Mouse (Mus musculus): ENCODE results near the gene Dnmt1.

Dnmt1 gene

DNA sequence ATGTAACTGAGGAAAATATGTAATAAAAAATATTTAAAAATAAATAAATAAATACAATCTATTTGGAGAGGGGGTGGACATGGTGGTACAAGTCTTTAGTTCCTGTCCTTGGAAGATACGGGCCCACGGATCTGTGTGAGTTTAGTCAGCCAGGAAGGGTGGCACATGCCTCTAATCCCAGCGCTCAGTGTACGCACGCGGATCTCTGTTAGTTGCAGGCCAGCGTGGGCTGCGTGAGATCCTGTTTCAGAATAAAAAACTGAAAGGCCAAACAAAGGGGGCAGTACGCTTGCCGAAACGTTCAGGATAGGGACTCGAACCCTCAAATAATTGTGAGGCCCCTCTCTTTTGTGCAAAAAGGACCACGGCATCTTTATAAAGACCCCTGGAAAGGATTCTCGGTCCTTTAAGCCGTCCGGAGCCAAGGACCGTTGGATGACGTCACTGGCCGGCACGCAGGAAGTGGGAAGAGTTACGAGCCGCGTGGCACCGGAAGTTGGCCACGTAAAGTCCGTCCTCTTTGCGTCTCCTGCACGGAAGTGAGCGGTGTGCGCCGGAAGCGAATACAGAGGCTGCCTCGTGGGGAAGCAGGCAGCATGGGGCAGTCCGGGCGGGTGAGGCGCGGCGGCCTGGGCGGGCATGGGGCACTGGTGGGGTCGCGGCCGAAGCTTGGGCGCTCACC is 71.8 kb downstream of the Dnmt1 start, which contains the start of gene Ppan:
Gene Ppan (plus strand): TSS at position 472 of the 682 bp plus-strand sequence.
- intact Hi-C loops (cut with DNase I) = no loop called here

DNA sequence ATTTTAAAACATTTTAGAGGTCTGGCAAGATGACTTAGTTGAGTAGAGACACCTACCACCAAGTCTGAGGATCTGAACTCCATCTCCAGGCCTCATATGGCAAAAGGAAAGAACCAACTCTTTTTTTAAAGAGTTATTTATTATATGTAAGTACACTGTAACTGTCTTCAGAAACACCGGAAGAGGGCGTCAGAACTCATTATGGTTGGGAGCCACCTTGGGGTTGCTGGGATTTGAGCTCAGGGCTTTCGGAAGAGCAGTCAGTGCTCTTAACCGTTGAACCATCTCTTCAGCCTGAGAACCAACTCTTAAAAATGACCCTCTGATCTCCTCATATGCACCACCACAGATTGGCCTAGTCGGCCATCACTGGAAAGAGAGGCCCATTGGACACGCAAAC is 72.5 kb downstream of the Dnmt1 start:
- intact Hi-C loops (cut with DNase I) = no loop called here

DNA sequence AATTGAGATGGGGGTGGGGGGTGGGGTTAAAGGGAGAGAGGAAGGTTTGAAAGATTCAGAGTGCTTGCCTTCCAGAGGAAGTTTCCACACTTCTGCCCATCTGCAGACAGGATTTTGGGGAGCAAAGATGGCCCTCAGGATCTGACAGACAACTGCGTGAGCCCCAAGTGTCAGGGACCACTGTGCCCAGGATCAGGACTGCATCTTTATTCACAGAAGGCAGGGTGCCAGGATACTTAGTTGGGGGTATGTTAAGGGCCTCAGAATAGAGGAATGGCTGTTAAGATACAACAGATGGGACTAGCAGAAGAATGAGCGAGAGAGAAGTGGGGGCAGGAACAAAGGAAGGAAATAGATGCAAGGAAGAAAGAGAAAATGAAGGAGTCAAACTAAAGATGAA is 73.1 kb downstream of the Dnmt1 start:
- intact Hi-C loops (cut with DNase I) = no loop called here

DNA sequence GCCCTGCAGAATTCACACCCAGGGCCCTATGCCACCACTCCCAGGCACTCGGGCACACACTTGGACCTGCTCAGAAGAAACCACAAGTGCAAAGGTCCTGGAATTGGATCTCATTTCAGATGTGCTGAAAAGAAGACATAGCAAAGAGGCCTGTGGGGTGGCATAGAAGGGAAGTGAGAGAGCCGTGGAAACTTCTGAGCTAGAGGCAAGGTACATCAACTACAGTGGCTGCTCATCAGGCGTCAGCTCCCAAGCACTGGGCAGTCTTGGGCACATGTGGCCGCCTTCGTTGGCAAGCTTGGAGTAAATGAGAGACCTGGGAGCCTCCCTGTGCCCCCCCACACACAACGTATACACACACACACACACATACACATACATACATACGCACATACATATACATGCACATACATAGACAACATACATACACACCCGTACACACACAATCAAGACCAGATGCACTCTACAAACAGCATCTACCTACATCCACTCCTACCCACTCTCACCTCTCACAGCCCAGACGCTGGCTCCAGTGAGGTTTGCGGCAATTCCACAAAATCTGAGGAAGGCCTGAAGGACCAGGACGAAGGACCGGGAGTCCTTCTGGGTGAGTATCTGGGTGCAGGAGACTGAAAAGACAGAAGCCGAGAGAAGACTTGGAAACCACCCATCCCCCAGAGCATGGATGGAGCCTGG is 80.4 kb downstream of the Dnmt1 start, which contains the start of gene Angptl6:
Gene Angptl6 (minus strand): TSS at position 631 of the 696 bp plus-strand sequence.
- intact Hi-C loops (cut with DNase I) = no loop called here

DNA sequence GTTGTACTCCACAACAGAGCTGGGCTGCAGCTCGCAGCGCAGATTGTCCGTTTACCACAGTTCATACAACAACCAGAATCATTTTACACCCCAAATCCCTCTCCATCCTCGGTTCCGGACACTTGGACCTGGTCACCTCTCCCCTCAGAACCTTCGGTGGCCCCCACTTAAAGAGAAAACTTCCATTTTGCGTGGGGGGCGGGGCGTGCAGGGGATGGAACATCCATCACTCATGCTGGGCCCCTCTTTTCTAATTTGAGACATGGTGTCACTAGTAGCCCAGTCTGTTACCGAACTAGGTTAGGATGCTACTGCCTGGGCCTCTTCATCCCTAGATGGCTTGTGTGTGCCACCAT is 81.0 kb downstream of the Dnmt1 start:
- intact Hi-C loops (cut with DNase I) = no loop called here

DNA sequence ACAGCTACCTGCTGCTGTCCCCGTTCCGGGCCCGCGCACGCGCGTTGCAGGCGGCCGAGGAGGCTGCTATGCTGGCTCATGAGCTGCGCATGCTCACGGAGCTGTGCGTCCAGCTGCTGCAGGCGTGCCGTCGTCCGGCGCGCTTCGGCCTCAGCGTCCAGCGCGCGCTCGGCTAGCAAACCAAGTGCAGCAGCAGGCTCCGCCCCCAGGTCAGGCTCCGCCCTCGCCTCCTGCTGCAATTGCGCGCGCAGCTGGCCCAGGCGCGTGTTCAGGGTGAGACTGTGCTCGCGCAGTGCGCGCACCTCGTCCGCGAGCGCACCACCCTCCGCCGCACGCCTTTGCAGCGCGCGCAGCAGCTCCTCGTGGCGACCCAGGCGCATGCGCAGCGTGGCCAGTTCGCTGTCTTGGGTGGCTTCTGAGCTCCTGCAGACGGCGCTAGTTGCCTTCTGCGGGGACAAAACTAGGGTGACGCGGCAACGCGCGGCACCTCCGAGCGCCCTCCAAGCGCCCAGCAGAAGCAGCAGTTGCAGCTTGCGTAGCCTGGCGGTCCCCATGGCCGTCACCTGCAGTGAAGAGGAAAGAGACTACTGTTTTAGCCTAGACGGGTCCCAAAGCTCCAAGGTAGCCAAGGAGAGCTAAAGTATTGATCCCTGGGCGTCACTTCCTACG is 81.5 kb downstream of the Dnmt1 start:
- intact Hi-C loops (cut with DNase I) = no loop called here

DNA sequence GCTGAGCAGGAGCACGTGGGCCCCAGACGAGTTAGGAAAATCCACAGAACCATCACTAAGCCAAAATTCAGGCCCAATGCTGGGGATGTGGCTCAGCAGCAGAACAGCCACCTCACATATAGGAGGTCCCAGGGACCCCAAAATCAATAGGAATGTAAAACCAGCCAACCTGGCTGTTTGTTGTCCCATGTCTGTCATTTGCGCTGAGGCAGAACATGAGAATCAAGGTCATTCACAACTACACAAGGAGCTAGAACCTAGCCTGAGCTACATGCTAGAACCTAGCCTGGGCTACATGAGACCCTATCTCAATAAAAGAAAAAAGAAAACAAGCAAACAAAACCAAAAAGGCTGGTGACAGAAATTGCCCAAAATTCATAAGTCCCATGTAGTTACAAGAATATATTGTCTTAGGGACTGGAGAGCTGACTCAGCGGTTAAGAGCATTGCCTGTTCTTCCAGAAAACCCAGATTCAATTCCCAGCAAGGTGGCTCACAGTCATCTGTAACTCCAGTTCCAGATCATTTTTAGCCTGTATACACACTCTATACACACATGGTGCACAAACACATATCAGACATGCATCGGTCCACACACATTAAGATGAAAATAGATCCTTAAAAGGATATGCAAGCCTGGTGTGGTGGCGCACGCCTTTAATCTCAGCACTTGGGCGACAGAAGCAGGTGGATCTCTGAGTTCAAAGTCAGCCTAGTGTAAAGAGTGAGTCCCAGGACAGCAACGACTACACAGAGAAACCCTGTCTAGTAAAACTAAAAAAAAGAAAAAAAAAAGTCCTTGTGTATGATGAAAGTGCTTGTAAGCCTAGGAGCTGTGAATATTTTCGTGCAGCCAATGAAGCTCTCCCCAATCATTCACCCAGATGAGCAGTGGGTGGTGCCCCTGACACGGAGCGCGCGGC is 82.3 kb downstream of the Dnmt1 start:
- intact Hi-C loops (cut with DNase I) = no loop called here

DNA sequence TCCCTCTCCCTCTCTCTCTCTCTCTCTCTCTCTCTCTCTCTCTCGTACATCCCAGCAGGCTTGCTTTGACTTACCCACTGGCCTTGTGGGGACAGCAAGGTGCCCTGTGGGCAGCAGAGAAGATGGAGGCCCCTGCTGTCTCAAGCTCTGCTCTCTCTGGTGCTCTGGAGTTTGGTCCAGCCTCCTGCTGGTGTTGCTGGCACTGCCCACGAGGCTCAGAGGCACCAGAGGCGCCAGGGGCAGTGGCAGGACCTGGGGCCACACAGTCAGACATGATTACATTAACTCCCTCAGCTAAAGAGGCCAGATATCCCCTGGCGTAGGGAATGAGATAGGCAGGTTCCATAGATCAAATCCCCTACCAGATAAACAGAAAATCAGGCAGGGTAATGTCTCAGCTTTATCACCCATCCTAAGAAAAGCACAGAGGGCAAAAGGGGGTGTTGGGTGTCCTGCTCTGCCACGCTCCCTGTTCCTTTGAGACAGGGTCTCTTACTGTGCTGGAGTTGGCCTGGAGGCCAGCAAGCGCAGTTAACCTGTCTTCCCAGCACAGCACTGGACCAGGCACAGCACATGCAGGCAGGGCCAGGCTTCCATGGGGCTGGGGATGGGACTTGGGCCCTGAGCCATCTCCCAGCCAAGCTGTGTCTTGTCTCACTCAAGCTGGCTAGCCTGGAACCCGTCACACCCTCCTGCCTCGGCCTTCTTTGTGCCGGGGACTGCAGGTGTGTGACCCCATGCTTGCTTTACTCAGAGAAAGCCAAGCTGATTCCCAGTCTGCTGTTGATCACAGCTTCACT is 83.2 kb downstream of the Dnmt1 start:
- intact Hi-C loops (cut with DNase I) = no loop called here

DNA sequence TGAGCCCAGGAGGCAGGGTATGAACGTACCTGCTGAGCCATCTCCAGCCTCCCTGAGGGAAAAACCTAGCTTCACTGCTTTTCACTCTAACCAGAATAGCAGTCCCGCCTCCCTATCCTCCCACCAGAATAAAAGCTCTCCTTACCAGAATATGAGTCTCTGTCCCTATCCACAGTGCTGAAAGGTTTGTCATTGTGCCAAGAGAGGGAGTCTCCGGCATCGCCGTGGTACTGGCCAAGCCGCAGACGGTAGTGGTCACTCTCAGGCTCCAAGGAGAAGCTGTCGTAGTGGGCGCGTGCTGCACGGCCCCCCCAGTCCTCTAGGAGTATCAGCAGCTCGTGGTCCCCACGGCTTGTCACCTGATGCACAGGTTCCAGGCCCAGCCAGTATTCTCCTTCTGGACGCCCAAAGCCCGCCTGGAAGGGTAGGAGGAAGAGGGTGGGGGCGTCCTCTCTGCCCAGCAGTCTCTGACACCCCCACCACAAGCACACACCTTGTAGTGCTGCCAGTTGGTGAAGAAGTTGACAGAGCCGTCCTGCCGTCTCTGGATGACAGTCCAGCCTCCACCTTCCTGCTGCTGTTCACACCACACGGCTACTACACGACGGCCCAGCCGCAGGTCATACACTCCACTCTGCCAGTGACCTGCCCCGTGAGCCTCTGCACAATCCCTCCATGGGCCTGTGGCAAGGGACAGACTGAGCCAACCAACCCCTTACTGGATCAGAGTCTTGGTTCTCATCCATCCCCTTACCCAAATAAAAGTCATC is 84.5 kb downstream of the Dnmt1 start:
- intact Hi-C loops (cut with DNase I) = no loop called here

DNA sequence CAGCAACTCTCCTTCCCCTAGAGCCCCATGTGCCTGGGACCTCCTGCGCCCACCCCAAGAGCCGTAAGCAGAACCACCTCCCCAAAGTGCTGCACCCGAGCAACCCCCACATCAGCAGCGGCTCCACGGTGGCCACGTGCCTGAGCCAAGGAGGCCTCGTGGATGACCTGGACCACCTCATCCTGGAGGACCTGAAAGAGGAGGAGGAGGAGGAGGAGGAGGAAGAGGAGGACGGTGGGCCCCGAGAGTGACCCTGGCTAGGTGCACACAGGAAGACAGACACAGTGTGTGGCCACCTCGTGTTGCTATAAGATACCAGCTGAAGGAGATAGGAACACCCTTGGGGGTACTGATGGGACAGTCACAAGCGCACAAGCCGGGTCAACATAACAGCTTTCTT is 86.2 kb downstream of the Dnmt1 start:
- intact Hi-C loops (cut with DNase I) = no loop called here

DNA sequence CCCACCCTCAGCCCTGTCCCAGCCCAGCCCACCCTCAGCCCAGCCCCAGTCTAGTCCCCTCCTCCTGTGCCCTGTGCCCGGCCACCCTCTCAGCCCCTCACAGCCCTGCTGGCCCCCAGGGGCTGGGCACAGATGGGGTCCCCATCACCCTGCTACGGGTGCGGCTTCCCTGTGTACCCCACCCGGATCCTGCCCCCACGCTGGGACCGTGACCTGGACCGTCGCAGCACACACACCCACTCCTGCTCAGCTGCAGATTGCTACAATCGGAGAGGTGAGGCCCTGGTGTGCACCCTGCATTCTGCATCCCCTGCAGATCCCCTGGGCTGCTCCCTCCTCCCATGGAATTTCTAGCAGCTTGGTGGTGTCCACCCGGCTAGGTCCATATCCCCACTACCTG is 86.7 kb downstream of the Dnmt1 start:
- intact Hi-C loops (cut with DNase I) = no loop called here

DNA sequence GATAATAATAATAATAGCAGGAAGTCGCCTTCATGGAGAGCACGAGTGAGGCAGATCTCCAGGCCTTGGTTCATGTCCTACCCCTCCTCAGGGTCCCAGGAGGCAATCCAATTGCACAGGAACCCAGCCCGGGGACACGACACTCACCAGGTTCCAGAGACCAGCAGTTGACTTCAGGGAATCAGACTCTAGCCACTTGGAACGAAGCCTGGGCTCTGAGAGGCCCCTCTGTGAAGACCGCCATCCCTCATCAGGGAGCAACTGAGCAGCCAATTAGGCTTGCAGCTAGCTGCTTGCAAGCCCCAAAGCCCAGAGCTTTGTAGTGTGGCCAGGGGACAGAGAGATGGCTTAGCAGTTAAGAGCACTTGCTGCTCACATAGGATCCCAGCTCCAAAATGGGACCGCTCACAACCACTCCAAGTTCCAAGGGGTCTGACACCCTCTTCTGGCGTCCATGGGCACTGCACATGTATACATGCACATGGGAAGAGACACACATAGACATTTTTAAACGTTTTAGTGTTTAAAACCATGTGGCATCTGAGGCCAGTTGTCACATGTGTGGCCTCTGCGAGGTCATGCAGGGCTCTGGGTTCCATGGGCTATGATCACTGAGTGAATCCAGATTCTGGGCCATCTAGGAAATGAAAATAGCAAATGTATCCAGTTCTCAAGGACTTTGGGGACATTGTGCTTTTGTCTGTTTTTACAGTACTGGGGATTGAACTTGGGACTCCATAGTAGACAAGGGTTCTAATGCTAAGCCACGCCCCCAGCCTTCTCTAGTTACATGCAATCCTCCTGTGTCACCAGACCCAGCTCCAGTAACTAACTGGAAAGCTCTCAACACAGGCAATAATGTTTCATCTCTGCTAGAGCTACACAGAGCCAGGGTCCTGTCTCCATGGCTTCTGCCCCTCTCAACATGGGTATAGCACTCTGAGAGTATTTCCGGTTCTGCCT is 89.2 kb downstream of the Dnmt1 start:
- intact Hi-C loops (cut with DNase I) = no loop called here

DNA sequence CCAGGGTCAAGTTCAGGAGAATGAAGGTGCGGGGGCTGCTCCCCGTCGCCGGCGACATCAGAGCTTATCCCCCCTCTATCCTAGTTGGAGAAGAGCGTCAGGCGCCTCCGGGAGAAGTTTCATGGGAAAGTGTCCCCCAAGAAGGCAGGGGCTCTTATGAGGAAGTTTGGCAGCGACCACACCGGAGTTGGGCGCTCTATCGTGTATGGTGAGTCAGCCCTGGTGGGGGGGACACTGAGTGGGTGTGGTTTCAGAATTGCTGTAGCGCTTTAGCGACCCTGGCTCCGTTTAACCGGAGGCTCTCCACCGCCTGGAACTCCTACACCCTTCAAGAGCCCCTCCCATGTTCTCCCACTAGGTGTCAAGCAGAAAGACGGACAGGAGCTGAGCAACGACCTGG is 90.4 kb downstream of the Dnmt1 start:
- intact Hi-C loops (cut with DNase I) = no loop called here

DNA sequence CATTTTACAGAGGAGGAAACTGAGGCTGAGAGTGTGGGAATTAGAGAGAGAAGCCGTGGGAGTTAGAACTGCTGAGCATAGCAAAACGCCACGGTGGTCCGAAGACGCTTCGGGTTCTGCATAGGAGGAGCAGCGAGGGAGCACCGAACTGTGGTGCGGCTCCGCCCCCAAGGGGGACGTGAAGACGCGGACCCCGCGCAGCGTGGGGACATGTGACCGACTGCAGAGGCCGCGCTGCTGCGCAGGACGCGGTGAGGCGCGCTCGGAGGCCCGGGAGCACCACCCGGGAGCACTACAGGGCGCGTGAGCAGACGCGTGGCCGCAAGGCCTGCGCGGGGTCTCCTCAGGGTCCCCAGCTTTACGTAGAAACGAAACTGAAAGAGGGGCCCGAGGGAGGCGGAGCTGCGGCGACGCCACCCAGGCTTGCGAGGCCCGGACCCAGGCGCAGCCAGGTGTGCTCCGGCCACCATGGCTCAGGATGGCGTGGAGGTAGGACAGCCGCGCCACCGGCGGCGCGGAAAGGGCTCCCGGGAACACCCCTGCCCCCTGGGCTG is 91.2 kb downstream of the Dnmt1 start, which contains the start of gene A230050P20Rik:
Gene A230050P20Rik (plus strand): TSS at position 195 of the 554 bp plus-strand sequence.
- intact Hi-C loops (cut with DNase I) = no loop called here

DNA sequence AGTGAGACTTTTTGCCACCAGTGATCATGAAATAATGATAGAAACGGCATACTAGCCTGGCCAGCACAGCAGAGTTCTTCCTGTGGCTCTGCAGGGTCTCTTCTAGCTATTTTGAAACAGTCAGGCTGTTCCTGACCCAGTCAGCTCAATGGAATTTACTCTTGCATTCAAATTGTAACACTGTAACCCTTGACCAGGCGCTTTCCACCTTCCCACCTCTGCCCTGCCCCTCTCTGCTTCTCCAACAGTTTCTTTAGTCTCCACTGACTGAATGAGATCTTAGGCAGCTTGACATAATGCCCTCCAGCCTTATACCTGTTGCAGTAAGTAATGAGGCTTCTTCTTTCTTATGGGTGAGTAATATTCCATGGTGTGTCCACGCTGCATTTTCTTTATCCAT is 92.8 kb downstream of the Dnmt1 start:
- intact Hi-C loops (cut with DNase I) = no loop called here

DNA sequence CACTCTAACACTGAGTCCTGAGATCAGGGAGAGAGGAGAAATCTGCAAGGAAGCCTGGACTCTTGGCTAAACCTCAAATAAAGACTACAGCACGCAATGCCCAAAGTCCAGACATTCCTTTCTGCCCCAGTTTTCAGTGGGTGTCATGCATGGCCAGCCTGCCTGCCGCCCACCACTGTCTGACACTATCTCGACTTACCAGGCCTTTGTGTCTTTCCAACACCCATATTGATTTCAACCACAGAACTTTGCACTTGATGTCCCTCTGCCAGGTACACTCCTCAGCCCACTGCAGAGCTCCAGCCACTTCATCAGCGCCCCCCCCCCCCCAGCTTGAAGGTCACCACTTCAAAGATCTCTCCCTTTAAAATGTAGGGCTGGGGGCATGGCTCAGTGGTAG is 97.5 kb downstream of the Dnmt1 start:
- intact Hi-C loops (cut with DNase I) = no loop called here

DNA sequence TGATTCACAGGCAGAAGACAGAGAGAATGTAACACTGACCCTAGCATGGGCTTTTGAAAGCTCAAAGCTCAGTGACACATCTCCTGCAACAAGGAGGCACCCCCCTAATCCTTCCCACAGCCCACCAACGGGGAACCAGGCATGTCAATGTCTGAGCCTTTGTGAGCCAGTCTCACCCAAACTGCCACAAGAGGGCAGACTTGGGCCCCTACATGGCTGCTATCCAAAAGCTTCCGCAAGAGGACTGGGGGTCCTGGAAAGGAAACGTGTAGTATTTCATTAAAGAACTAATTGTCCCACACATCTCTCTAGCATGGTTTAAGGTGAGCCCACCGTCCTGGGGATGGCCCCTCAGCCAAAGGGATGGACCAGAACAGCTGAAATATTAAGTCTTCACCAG is 97.9 kb downstream of the Dnmt1 start:
- intact Hi-C loops (cut with DNase I) = no loop called here

DNA sequence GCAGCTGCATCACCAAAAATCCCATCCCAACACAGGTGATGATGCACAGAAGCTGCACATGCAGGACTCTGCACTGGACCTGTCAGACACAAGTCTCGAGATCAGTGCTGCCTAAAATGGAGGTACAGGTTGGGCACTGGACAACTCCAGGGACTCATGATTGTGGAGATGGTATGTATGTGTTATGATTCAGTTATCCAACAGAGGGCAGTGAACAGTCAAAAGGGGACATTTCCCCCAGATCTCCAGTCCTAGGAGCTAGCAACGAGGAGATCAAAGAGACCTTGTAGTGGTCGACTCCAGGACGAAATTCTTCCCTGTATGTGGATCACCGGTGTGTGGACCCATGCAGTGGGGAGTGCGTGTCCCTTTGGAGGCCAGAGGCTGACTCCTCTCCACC is 99.8 kb downstream of the Dnmt1 start:
- intact Hi-C loops (cut with DNase I) = no loop called here
